Mouse (Mus musculus) ES-E14 (cell line): Measurements from ENCODE around the gene AI837181.

Experiments used
- CHD2 ChIP-seq: IDR thresholded peaks from 2 replicates; pipeline ENCODE4 v1.6.1; 2014; ENCODE audit warnings: mild to moderate bottlenecking, low read depth, low read length, inconsistent platforms
- HCFC1 ChIP-seq: IDR thresholded peaks from 2 replicates; pipeline ENCODE4 v1.6.1; 2012; ENCODE audit warnings: low read length, inconsistent platforms, borderline replicate concordance; ENCODE audit not compliant: insufficient read depth
- ZC3H11A ChIP-seq: IDR thresholded peaks from 2 replicates; pipeline ENCODE4 v1.6.1; 2012; ENCODE audit warnings: low read depth, mild to moderate bottlenecking, inconsistent platforms, low read length, borderline replicate concordance
- ZNF384 ChIP-seq: IDR thresholded peaks from 2 replicates; pipeline ENCODE4 v1.6.1; 2012; ENCODE audit warnings: low read depth, low read length, inconsistent platforms

DNA sequence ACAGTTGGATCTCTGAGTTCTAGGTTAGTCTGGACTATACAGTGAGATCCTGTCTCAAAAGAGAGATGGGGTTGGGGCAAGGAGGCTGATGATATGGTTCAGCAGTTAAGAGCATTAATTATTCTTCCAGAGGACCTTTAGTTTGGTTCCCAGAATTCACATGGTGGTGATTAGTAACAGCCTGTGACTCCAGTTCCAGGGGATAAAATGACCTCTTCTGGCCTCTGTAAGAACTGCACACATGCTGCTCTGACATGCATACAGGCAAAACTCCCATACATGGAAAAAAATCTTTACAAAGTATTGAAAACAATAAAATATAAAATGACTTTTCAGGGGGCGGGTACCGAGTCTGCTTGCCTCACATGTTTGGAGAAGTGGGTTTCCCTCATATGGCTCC lies 3.1 kb downstream of the AI837181 start:
- TF ChIP-seq CHD2 (no peak), ZC3H11A (no peak), HCFC1 (no peak), ZNF384 (no peak)
